Mouse (Mus musculus): ENCODE measurements at regions not wholly inside any gene's neighbourhood (a gene's known extent, or its start where the extent isn't known, plus 50 kb on each side); places are given as distances from the start of the nearest gene placed in this dataset.

- no peaks in the 10 kb centered on the region for H3K4me1 ChIP-seq (ENCODE audit: control insufficient read depth, insufficient read depth, low read length)
These were observed 469.2 kb upstream of the Jarid2 start for GRCm38 (mm10) chr13:44260039-44260438.

GRCm38 (mm10) chr13:44260637-44261333 lies 468.5 kb upstream of the Jarid2 start:
- H3K27ac ChIP-seq (ENCODE audit: insufficient read depth, low read length) = no peak overlapping the region
- TF ChIP-seq CTCF (IDR thresholded peaks at IDR 0.05; ENCODE audit: extremely low read depth, insufficient read depth, low read length) = no peak
- TF ChIP-seq POLR2A (IDR thresholded peaks at IDR 0.05; ENCODE audit: extremely low read depth, insufficient read depth, low read length) = no peak
- H3K4me3 ChIP-seq (ENCODE audit: insufficient read depth, low read length) = no peak overlapping the region
- H3K4me1 ChIP-seq (ENCODE audit: control insufficient read depth, insufficient read depth, low read length) = no peaks in the 10 kb centered on the region

More at GRCm38 (mm10) chr13:44260039-44260438, 469.2 kb upstream of the Jarid2 start:
- Histone ChIP-seq H3K4me3 (ENCODE audit: insufficient read depth, low read length) (no peak overlapping the region), H3K27ac (ENCODE audit: insufficient read depth, low read length) (no peak overlapping the region)
- TF ChIP-seq POLR2A (IDR thresholded peaks at IDR 0.05; ENCODE audit: extremely low read depth, insufficient read depth, low read length) = no peak
- no peak for TF ChIP-seq CTCF (IDR thresholded peaks at IDR 0.05; ENCODE audit: extremely low read depth, insufficient read depth, low read length)

GRCm38 (mm10) chr13:44272746-44273524 lies 456.3 kb upstream of the Jarid2 start:
- Histone ChIP-seq H3K4me1 (ENCODE audit: control insufficient read depth, insufficient read depth, low read length) (no peaks in the 10 kb centered on the region), H3K4me3 (ENCODE audit: insufficient read depth, low read length) (no peak overlapping the region), H3K27ac (ENCODE audit: insufficient read depth, low read length) (no peak overlapping the region)
- TF ChIP-seq CTCF (IDR thresholded peaks at IDR 0.05; ENCODE audit: extremely low read depth, insufficient read depth, low read length) (no peak), POLR2A (IDR thresholded peaks at IDR 0.05; ENCODE audit: extremely low read depth, insufficient read depth, low read length) (no peak)

DNA sequence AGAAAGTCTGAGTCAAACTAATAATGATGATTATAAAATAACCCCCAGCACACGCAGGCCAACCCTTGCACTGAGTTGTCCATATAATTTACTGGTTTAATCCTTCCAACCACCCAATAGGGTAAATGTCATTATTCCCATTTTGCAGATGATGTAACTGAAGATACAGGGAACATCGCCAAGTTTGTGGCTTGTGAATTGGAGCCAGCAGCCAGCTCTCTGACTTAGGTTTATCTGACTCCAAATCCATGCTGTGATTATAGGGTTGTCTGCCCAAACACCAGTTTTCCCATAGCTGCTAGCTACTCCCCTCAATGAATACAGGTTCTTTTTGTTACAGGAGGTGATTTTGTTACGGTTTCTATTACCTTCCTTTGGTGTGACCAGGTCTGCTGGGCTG lies 451.3 kb upstream of the Jarid2 start:
- no peak overlapping the region for H3K4me3 ChIP-seq (ENCODE audit: insufficient read depth, low read length)
- TF ChIP-seq CTCF (IDR thresholded peaks at IDR 0.05; ENCODE audit: extremely low read depth, insufficient read depth, low read length) (no peak), POLR2A (IDR thresholded peaks at IDR 0.05; ENCODE audit: extremely low read depth, insufficient read depth, low read length) (no peak)
- peaks cover 7% of the 10 kb centered on the region for H3K4me1 ChIP-seq (ENCODE audit: control insufficient read depth, insufficient read depth, low read length)
- H3K27ac ChIP-seq (ENCODE audit: insufficient read depth, low read length) = no peak overlapping the region

DNA sequence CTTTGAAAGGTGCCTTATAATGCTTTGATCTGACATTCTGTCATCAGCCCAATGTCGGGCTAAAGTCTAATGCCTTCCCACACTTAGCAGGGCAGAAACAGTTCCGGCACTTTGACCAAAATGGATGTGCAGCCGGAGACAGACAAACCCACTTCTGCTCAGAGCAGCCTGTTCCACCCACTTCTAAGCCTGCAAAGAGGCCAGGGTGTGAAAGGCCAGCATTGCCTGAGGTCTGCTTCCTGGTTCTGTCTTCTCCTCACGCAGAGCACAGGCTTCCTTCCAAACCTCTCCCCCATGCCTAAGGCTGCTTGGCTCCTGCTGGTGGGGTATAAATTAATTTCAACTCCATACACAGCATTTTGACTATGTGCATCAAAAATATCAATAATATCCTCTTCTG lies 450.2 kb upstream of the Jarid2 start:
- no peak overlapping the region for H3K27ac ChIP-seq (ENCODE audit: insufficient read depth, low read length)
- TF ChIP-seq CTCF (IDR thresholded peaks at IDR 0.05; ENCODE audit: extremely low read depth, insufficient read depth, low read length) = no peak
- TF ChIP-seq POLR2A (IDR thresholded peaks at IDR 0.05; ENCODE audit: extremely low read depth, insufficient read depth, low read length) = no peak
- peaks cover 9% of the 10 kb centered on the region for H3K4me1 ChIP-seq (ENCODE audit: control insufficient read depth, insufficient read depth, low read length)
- no peak overlapping the region for H3K4me3 ChIP-seq (ENCODE audit: insufficient read depth, low read length)

DNA sequence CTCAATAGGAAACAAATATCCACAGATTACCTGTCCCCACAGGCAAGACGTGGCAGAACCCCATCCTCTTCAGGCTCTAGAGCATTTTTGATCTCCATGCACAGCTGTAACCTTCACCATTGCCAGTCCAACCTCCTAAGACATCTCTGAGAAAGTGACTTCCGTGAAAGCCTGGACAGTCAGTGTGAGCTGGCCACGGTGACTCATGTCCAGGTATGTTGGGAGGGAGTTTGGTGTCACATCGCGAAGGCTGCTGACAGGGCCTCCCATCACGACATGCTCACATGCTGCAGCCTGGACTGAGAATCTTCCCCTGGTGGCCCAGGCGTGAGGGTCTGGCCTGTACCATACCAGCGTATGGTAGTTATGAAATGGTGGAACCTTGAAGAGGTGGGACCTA lies 449.0 kb upstream of the Jarid2 start:
- TF ChIP-seq POLR2A (IDR thresholded peaks at IDR 0.05; ENCODE audit: extremely low read depth, insufficient read depth, low read length) = no peak
- no peak for TF ChIP-seq CTCF (IDR thresholded peaks at IDR 0.05; ENCODE audit: extremely low read depth, insufficient read depth, low read length)
- peaks cover 9% of the 10 kb centered on the region for H3K4me1 ChIP-seq (ENCODE audit: control insufficient read depth, insufficient read depth, low read length)
- H3K27ac ChIP-seq (ENCODE audit: insufficient read depth, low read length) = no peak overlapping the region
- no peak overlapping the region for H3K4me3 ChIP-seq (ENCODE audit: insufficient read depth, low read length)

DNA sequence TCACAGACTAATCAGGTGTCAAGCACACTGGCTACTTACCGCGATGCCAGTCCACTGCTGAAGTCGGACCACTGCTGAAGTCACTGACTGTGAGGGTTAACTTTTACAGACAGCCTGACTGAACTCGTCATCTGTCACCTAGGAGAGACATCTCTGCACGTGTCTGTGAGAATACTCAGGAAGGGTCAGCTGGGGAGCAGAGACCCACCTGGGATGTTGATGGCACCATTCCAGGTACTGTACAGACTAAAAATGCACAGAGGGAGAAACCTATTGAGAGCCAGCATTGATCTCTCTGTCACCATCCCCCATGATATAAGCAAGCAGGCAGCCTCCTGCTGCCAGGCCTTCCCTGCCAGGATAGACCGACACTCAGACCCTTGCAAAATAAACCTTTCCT lies 447.5 kb upstream of the Jarid2 start:
- TF ChIP-seq POLR2A (IDR thresholded peaks at IDR 0.05; ENCODE audit: extremely low read depth, insufficient read depth, low read length) (no peak), CTCF (IDR thresholded peaks at IDR 0.05; ENCODE audit: extremely low read depth, insufficient read depth, low read length) (no peak)

DNA sequence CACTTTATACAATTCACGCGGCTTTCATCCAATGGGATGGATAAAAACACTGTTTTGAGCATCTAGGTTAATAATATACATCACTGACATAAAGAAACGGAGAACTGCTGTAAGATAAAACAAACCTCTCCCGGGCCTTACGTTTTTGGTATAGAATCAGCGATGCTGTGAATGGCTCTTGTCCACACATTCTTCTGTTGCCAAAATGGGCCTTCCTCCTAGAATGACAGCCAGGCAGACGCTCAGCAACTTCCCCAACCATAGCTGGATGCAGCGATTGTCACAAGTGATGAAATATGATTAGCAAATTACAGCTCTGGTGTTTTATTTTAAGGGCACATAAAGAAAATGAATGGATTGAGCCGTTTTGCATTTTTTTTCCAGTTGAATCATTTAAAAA lies 447.0 kb upstream of the Jarid2 start:
- TF ChIP-seq POLR2A (IDR thresholded peaks at IDR 0.05; ENCODE audit: extremely low read depth, insufficient read depth, low read length) (no peak), CTCF (IDR thresholded peaks at IDR 0.05; ENCODE audit: extremely low read depth, insufficient read depth, low read length) (no peak)
- no peak overlapping the region for H3K27ac ChIP-seq (ENCODE audit: insufficient read depth, low read length)
- H3K4me3 ChIP-seq (ENCODE audit: insufficient read depth, low read length) = no peak overlapping the region
- peaks cover 9% of the 10 kb centered on the region for H3K4me1 ChIP-seq (ENCODE audit: control insufficient read depth, insufficient read depth, low read length)

More for the DNA sequence above, 447.5 kb upstream of the Jarid2 start:
- Histone ChIP-seq H3K4me3 (ENCODE audit: insufficient read depth, low read length) (no peak overlapping the region), H3K27ac (ENCODE audit: insufficient read depth, low read length) (no peak overlapping the region), H3K4me1 (ENCODE audit: control insufficient read depth, insufficient read depth, low read length) (peaks cover 9% of the 10 kb centered on the region)

DNA sequence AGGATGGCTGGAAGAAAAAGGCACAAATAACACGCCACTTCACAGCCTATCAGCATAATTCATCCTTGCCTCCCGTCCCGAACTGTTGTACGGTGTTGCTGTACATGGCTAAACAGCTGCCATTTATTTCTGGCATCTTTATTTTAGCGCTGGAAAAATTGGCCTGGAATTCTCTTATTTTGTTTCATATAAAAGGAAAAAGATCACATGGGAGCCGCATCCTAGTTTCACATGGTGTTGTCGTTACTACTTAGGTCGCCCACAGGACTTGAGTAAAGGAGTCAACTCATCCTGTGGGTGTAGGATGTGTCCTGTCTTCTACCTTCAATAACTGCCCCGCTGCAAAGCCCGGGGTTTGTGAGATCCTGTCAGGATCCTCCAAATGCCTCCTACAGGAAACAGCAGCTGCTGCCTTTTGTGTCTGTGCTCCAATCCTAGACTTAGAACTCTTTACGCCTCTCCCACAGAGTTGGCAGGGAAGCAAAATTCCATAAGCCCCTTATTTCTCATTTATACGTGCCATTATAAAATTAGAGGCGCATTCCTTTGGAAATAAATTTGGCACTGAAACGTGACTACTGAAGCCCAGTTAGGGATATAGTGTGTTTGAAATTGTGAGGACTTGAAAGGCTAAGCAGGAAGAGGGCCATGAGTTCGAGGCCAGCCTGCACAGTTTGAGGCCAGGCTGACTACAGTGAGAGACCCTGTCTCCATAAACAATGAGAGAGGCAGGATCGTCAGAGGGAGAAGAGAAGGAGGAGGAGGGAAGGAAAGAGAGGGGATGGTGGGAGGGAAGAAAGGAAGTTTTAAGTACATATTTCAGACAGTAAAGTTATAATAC lies 446.3 kb upstream of the Jarid2 start:
- TF ChIP-seq POLR2A (IDR thresholded peaks at IDR 0.05; ENCODE audit: extremely low read depth, insufficient read depth, low read length) (no peak), CTCF (IDR thresholded peaks at IDR 0.05; ENCODE audit: extremely low read depth, insufficient read depth, low read length) (no peak)
- Histone ChIP-seq H3K4me3 (ENCODE audit: insufficient read depth, low read length) (no peak overlapping the region), H3K4me1 (ENCODE audit: control insufficient read depth, insufficient read depth, low read length) (peaks cover 9% of the 10 kb centered on the region), H3K27ac (ENCODE audit: insufficient read depth, low read length) (0 out of 2 replicates have a peak overlapping the region, but pooled peaks have one; percentile 18)
